Comparison of ENCODE assay signal across 13 mouse cellular contexts in the genomic region with DNA sequence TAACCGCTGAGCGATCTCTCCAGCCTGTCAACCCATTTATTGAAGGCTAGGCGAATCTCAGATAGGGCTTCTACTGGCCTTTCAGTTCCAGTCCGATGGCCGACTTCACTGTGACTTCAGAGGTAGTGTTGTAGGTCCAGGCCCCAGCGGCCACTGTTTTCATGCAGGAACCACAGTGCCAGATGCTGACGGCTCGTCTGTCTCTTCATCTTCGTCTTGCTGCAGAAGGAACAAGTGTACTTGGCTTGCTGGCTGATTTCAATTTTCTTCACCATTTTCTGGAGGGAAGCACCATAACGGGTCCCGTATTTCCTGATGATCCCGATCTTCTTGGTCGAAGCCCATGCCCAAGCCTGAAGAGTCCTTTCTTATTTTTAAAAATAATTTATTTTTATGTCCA.
DNase-seq lines count a peak whose midpoint lies in the region.
"Had no signal": no experiment of that assay in that cellular context is flagged by ENCODE, and none has a peak within 500 bp of the region (broad histone marks: within the 10 kb centered on the region; RNA-seq: fewer than 3 reads in every experiment).

No protein-coding gene starts in this region.

- DNase-seq in heart, adult 11 months: peak; percentile 82
- DNase-seq in heart, adult 9 months (ENCODE audit: low spot score in 2 of 2): no peak
- DNase-seq: adrenal gland, adult 2 months; adrenal gland, adult 8-10 months; adrenal gland, postnatal 10 days; adrenal gland, postnatal 14 days; adrenal gland, postnatal 25 days; adrenal gland, postnatal 36 days; B cell, adult 2 months; cerebellum, adult 11 months; cerebellum, adult 11-12 months; cerebellum, adult 18-20 months; cerebellum, adult 2 months had no signal
